Mouse (Mus musculus) liver, adult 2 months (tissue): Measurements from ENCODE around the gene Ubqln3. TPM values are rescaled to one million over a fixed set of nuclear protein-coding genes. Genes with fewer than 3 reads are reported as not detected.

Experiments used
- DNase-seq: peaks from one replicate; pipeline ENCODE4 v3.0.0-alpha.2; 2011; ENCODE audit warnings: low read depth, low spot score; ENCODE audit errors: extremely low read depth
- H3K27ac ChIP-seq: fragments of 200-500 bp; replicated peaks from 2 replicates; pipeline ENCODE4 v1.5.1; 2012; ENCODE audit warnings: low read depth, mild to moderate bottlenecking, control low read depth, inconsistent platforms, low read length; ENCODE audit not compliant: insufficient read depth
- H3K27me3 ChIP-seq: fragments of 200-500 bp; 2 replicates; pipeline ENCODE4 v1.6.1; 2012; ENCODE audit warnings: mild to moderate bottlenecking, moderate library complexity, low read length, inconsistent platforms; ENCODE audit not compliant: control insufficient read depth, insufficient read depth
- H3K36me3 ChIP-seq: fragments of 200-500 bp; 2 replicates; pipeline ENCODE4 v1.6.1; 2012; ENCODE audit warnings: low read length, inconsistent platforms; ENCODE audit not compliant: control insufficient read depth, insufficient read depth
- H3K4me1 ChIP-seq: fragments of 200-500 bp; 2 replicates; pipeline ENCODE4 v1.6.1; 2011; ENCODE audit warnings: low read length; ENCODE audit not compliant: control insufficient read depth, insufficient read depth
- H3K4me3 ChIP-seq: fragments of 200-500 bp; 2 replicates; pipeline ENCODE4 v1.5.1; 2011; ENCODE audit warnings: low read depth, mild to moderate bottlenecking, control low read depth, low read length, moderate library complexity; ENCODE audit not compliant: insufficient read depth
- H3K79me2 ChIP-seq: fragments of 200-500 bp; 2 replicates; pipeline ENCODE4 v1.6.1; 2012; ENCODE audit warnings: inconsistent platforms, mild to moderate bottlenecking, low read length, moderate library complexity; ENCODE audit not compliant: control insufficient read depth, insufficient read depth
- H3K9ac ChIP-seq: fragments of 200-500 bp; 2 replicates; pipeline ENCODE4 v1.6.1; 2012; ENCODE audit warnings: low read depth, mild to moderate bottlenecking, control low read depth, inconsistent platforms, low read length
- CTCF ChIP-seq: fragments of 200-500 bp; IDR thresholded peaks from 2 replicates; pipeline ENCODE4 v1.5.1; 2011; ENCODE audit warnings: low read depth, low read length, control low read depth
- POLR2A ChIP-seq: fragments of 200-500 bp; IDR thresholded peaks from 2 replicates; pipeline ENCODE4 v1.6.1; 2011; ENCODE audit warnings: low read length, control low read depth; ENCODE audit not compliant: insufficient read depth; ENCODE audit errors: extremely low read depth
- WGBS: fragments of 180-500 bp; shearing (Covaris S2); methylation state at CpG from one replicate; pipeline ENCODE4 v1.1.7; 2018; 5-methylcytosine and 5-hydroxymethylcytosine counted together
- polyA plus RNA-seq: library from polyadenylated mRNA; depleted of rRNA; stranded (reverse); fragments of >200 nt; gene quantifications from 2 replicates; pipeline ENCODE4 v1.2.3, GENCODE M21; 2012; rRNA removed
- total RNA-seq: library from RNA; depleted of rRNA; stranded (reverse); fragments of >200 nt; gene quantifications from 2 replicates; pipeline ENCODE4 v1.2.3, GENCODE M21; 2014; rRNA removed

Ubqln3 gene
- total RNA-seq: not detected in 2 replicates
- polyA plus RNA-seq: not detected in 2 replicates

DNA sequence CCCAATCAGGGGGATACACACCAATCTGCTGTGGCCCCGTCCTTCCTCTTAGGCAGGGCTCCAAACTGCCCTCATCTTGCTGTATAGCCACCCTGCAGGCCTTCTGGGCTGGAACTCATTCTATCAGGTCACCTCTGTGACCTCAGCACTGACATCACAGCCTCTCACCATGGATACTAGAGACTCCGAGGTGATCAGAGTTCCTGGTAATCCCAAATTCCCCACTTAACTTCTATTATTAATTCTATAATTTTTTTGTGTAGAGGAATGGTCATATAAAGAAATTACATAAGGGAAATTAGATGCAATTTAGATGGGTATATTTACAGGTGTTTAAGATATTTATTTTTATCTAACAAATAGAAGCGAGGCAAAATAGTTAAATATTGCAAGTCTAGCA is at the start of gene Ubqln3:
TSS of gene Ubqln3 (minus strand) at position 101 of the 400 bp plus-strand sequence.
- 63% methylated on average over 3 of the region's 3 CpGs for WGBS
- Histone ChIP-seq H3K4me3 (no peak within 1 kb of the TSS), H3K79me2 (no peaks in the 10 kb centered on the region), H3K9ac (no peak within 1 kb of the TSS), H3K27me3 (no peaks in the 10 kb centered on the region; the same call in 1 of the 2 replicates), H3K4me1 (no peaks in the 10 kb centered on the region), H3K36me3 (no peaks in the 10 kb centered on the region), H3K27ac (no peak within 1 kb of the TSS)
- TF ChIP-seq POLR2A (no peak), CTCF (no peak)
- no peak for DNase-seq

DNA sequence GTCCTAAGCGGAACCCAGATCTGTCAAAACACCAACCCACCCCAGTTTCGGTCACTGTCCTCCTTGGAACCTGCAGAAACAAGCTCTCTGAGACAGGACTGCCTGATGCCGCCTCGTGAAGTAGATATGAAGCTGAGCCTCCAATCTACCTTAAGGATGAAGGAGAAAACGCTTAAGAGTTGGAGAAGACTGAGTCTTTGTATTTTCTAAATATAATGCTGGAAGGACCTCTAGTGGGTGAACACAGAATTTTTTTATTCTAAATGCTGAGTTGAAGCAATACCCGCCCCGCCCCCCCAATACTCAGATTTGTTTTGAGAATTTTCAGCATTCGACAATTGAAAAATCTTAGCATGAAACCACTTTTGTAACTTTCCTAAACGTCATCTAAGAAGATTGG is 48.2 kb upstream of the Ubqln3 start:
- no peak overlapping the region for H3K4me3 ChIP-seq

DNA sequence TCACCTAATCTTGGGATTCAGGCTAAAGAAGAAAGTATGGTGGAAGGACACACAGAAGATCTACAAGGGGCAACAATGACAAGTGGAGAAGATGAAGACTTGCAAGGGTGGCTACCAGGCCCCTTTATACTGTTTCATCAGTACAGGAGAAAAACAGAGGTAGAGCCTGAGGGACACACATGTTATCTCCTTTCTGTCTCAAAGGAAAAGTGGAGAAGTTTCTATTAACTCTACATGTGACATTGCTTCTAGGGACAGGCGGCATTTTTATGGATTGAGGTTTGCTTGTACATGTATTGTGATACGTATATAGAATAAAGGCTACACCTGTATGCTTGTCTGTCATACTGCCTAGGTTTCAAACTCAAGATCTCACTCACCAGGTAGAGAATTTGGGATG is 40.2 kb upstream of the Ubqln3 start, which contains the start of gene Olfr648:
TSS of gene Olfr648 (minus strand) at position 101 of the 400 bp plus-strand sequence.
- H3K36me3 ChIP-seq: no peaks in the 10 kb centered on the region
- no peak within 1 kb of the TSS for H3K27ac ChIP-seq
- H3K4me1 ChIP-seq: no peaks in the 10 kb centered on the region
- TF ChIP-seq CTCF (no peak), POLR2A (no peak)
- H3K4me3 ChIP-seq: no peak within 1 kb of the TSS
- no peaks in the 10 kb centered on the region for H3K27me3 ChIP-seq
- 95% methylated on average over 2 of the region's 2 CpGs for WGBS
- H3K79me2 ChIP-seq: no peaks in the 10 kb centered on the region
- H3K9ac ChIP-seq: no peak within 1 kb of the TSS
- no peak for DNase-seq

More for the DNA sequence above, 48.2 kb upstream of the Ubqln3 start:
- no peaks in the 10 kb centered on the region for H3K79me2 ChIP-seq
- H3K36me3 ChIP-seq: no peaks in the 10 kb centered on the region
- TF ChIP-seq CTCF: no peak
- no peak for TF ChIP-seq POLR2A
- H3K9ac ChIP-seq: no peak overlapping the region
- 50% methylated on average over 9 of the region's 9 CpGs for WGBS
- no peak for DNase-seq
- H3K4me1 ChIP-seq: no peaks in the 10 kb centered on the region
- H3K27me3 ChIP-seq: no peaks in the 10 kb centered on the region
- no peak overlapping the region for H3K27ac ChIP-seq

DNA sequence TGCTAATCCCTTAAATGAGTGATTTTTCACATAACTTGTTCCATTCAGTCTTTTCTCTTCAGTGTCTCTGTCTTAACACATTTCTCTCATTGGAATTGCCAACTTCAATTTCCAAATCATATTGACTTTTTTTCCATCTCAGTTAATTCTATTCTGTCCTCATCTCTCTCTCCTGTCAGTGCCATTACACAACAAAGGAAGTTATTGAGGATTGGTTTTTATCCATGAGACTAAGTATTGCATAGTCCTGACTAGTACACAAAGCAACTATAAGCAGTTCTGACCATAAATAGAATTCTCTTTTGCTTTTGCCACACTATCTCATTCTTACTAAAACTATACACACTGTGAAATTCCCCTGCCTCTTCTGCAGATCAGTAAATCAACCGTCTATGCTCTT is 36.0 kb upstream of the Ubqln3 start:
- Histone ChIP-seq H3K27ac (no peak overlapping the region), H3K9ac (no peak overlapping the region), H3K27me3 (no peaks in the 10 kb centered on the region), H3K4me3 (no peak overlapping the region), H3K4me1 (no peaks in the 10 kb centered on the region), H3K36me3 (no peaks in the 10 kb centered on the region), H3K79me2 (no peaks in the 10 kb centered on the region)
- no peak for DNase-seq
- TF ChIP-seq CTCF: no peak
- no peak for TF ChIP-seq POLR2A
- WGBS: 84% methylated on average over 1 of the region's 1 CpGs

DNA sequence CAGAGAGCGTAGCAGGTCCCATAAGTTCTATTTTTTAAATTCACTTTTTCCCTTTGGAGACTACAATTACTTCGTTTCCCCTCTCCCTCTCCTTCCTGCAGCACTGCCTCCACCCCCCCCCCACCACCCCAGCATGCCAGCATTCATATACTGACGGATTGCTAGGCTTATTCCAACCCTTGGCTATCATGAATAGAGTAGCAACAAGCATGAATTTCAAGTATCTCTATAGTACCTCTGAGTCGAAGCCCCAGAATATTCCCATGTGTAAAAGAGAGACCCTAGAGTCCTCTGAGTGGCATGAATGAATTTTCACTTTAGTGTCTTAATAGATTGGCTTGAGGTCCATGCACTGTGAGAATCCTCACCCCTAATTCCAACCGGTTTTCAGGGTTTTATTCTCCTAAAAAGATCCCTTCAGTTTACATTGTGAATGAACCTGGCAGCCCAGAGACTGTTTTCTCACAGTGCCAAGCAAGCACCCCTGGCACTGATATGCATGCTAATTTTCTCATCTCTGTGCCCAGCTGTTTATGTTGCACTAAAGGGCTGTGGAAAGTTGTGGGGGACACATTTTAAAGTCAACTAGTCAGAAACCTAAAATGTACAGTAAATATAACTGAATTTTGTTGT is 35.5 kb upstream of the Ubqln3 start:
- H3K27ac ChIP-seq: no peak overlapping the region
- H3K79me2 ChIP-seq: no peaks in the 10 kb centered on the region
- no peak for DNase-seq
- H3K4me1 ChIP-seq: no peaks in the 10 kb centered on the region
- H3K9ac ChIP-seq: no peak overlapping the region
- H3K27me3 ChIP-seq: no peaks in the 10 kb centered on the region
- 67% methylated on average over 5 of the region's 5 CpGs for WGBS
- TF ChIP-seq POLR2A (no peak), CTCF (no peak)
- no peaks in the 10 kb centered on the region for H3K36me3 ChIP-seq
- no peak overlapping the region for H3K4me3 ChIP-seq

DNA sequence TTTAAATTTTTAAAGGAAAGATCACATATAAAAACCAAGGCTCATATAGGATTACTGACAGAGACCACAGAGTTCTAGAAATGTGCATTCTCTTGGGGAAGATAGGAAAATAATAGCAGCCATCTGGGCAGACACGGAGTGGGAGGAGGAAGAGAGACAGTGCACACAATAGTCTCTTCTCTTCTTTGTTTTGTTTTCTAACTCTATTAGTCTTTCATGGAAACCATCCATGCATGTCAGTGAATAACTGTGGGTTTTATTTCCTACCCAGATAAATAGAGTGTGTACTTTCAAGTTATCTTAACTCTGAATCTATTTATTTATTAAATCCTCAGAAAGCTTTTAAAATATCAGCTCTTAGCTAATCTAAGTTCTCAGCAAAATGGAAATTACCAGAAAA is 32.0 kb upstream of the Ubqln3 start:
- TF ChIP-seq CTCF (no peak), POLR2A (no peak)
- Histone ChIP-seq H3K9ac (no peak overlapping the region), H3K79me2 (no peaks in the 10 kb centered on the region), H3K4me3 (no peak overlapping the region), H3K4me1 (no peaks in the 10 kb centered on the region), H3K27ac (no peak overlapping the region), H3K27me3 (no peaks in the 10 kb centered on the region), H3K36me3 (no peaks in the 10 kb centered on the region)
- 79% methylated on average over 1 of the region's 1 CpGs for WGBS
- no peak for DNase-seq
